Mouse (Mus musculus): Measurements from ENCODE around the gene Wdr27.

GRCm38 (mm10) chr17:14779356-14779755 is 163.6 kb downstream of the Wdr27 start:
- TF ChIP-seq CHD2 (IDR thresholded peaks at IDR 0.05; ENCODE audit: low read depth, low read length) (no peak), MAFK (IDR thresholded peaks at IDR 0.05; ENCODE audit: insufficient read depth, low read depth, low read length) (no peak), ZC3H11A (IDR thresholded peaks at IDR 0.05; ENCODE audit: borderline replicate concordance, low read depth, low read length) (no peak), HCFC1 (IDR thresholded peaks at IDR 0.05; ENCODE audit: borderline replicate concordance, insufficient read depth, low read length) (no peak)

Measured in ES-E14 (cell line).